Mouse (Mus musculus) cortical plate, adult 2 months (tissue): Measurements from ENCODE around the gene Gpank1. TPM values are rescaled to one million over a fixed set of nuclear protein-coding genes. Genes with fewer than 3 reads are reported as not detected.

Source experiments
- H3K27ac ChIP-seq: fragments of 200-500 bp; 2 replicates; pipeline ENCODE4 v1.5.1; 2012; ENCODE audit warnings: low read length, control low read depth, inconsistent platforms; ENCODE audit not compliant: insufficient read depth
- H3K4me1 ChIP-seq: fragments of 200-500 bp; 2 replicates; pipeline ENCODE4 v1.6.1; 2011; ENCODE audit warnings: low read length; ENCODE audit not compliant: control insufficient read depth, insufficient read depth
- H3K4me3 ChIP-seq: fragments of 200-500 bp; 2 replicates; pipeline ENCODE4 v1.5.1; 2011; ENCODE audit warnings: mild to moderate bottlenecking, low read length, control low read depth; ENCODE audit not compliant: insufficient read depth
- CTCF ChIP-seq: fragments of 200-500 bp; IDR thresholded peaks from 2 replicates; pipeline ENCODE4 v1.5.1; 2011; ENCODE audit warnings: mild to moderate bottlenecking, control low read depth, low read length; ENCODE audit not compliant: insufficient read depth; ENCODE audit errors: extremely low read depth
- POLR2A ChIP-seq: fragments of 200-500 bp; IDR thresholded peaks from 2 replicates; pipeline ENCODE4 v1.6.1; 2011; ENCODE audit warnings: mild to moderate bottlenecking, low read length, control low read depth; ENCODE audit not compliant: insufficient read depth; ENCODE audit errors: extremely low read depth
- polyA plus RNA-seq: library from polyadenylated mRNA; depleted of rRNA; stranded (reverse); fragments of >200 nt; gene quantifications from 2 replicates; pipeline ENCODE4 v1.2.3, GENCODE M21; 2012; rRNA removed

Gpank1 gene
- polyA plus RNA-seq, 1 experiment: 20.4 TPM

DNA sequence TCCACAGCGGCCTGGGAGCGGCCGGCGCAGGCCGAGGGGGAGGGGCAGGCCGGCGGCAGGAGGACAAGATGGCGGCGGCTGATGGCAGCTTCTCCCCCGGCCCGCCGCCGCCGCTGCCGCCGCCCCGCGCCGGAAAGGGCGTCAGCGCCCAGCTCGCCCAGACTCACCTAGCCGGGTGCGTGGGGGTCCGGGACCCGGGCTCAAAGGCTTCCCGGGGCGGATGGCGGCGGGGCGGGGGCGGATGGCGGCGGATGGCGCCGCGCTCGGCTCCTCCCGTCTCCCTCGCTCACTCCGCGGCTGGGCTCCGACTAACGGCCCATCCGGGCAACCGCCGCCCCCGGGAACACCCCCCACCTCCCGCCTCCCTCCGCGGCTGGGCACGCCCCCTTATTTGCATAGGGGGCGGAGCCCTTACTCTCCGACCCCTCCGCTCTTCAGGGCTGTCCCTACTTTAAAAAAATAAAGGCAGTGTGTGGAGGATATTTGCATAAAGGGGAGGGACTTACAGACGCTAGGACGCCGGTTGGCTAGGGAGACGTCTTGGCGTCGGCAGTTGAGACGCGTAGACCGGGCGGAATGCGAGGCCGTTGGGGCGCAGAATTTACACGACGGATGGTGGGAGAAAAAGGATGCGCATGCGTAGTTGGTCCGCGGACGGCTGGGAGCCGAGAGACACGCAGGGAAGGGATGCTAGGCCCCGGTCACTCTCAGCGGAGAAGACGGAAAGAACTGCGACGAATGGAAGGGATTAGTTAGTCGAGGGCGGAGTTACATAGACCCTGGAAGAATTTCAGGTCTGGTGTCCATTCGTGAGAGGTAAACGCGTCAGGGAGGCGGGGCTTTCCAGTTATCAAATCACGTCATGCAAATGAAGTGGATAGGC, 43.6 kb downstream of the Gpank1 start, which contains the start of gene Prrc2a:
Gene Prrc2a, minus strand, starts transcription at position 330 of the 883 bp plus-strand sequence.
- peaks cover 7% of the 10 kb centered on the region for H3K4me1 ChIP-seq
- TF ChIP-seq CTCF: no peak
- peak; percentile 96 for TF ChIP-seq POLR2A
- H3K27ac ChIP-seq: peak within 1 kb of the TSS; percentile 96
- H3K4me3 ChIP-seq: peak within 1 kb of the TSS; percentile 49

DNA sequence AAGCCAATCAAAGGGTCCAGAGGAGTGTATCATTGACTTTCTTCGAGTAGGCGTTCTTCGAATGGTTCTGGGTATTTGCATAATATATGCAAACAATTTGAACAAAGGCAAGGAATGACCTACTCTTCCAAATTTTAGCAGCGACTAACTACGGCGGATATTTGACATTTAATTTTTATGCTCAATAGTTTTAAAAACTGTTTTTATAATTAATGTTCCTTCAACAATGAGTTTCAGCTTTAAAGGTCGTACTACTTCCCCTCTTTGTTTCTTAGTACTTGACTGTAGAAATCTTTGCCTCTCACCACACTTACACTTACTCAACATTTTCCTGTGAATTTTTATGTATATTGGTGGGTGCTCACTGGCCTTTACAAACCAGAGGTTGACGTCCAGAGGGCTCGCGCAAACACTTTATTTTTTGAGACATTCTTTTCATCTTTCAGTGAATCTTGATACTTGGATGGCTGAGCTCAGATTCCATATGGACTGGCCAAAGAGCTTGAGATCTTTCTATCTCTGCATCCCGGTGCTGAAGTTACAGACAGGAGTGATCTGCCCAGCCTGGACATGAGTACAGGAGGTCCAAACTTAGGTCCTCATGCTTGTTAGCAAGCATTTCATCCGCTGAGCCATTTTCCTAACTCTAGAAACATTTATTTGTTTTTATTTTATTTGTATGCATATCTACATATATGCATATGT, 44.3 kb downstream of the Gpank1 start:
- H3K27ac ChIP-seq: peak overlapping the region; percentile 93; the same call in 1 of the 2 replicates
- peak overlapping the region; percentile 49 for H3K4me3 ChIP-seq
- peaks cover 7% of the 10 kb centered on the region for H3K4me1 ChIP-seq
- TF ChIP-seq POLR2A (no peak), CTCF (no peak)

DNA sequence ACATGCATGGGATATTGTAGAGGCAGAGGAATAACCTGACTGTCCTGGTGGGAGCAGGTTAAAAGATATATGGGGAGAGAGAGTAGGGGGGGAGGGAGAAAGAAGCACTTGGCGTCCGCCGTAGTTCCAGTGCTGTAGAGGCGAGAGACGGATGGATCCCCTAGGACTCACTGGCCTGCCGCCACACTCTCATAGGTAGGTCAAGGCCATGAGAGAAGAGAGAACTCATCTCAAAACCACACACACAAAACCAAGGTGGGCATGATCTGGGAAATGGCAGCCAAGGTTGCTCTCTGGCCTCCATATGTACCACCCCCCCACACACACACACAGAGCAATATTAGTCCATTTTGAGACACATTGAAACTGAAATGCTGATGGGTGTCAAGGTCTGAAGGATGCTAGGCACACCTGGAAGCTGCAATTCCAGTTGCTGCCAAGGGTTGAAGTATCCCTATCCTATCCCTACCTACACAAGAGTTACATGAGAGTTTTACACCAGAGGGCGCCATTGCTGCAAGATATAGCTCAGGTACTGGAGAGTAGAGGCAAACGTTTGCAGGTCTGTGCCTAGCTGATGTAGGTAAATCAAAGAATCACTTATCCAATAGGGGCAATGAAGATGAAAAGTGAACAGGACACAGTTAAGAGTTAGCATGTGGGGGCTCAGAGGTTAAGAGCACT, 45.2 kb downstream of the Gpank1 start:
- Histone ChIP-seq H3K4me1 (peaks cover 7% of the 10 kb centered on the region), H3K4me3 (no peak overlapping the region), H3K27ac (no peak overlapping the region)
- TF ChIP-seq POLR2A: no peak
- TF ChIP-seq CTCF: peak; percentile 62

DNA sequence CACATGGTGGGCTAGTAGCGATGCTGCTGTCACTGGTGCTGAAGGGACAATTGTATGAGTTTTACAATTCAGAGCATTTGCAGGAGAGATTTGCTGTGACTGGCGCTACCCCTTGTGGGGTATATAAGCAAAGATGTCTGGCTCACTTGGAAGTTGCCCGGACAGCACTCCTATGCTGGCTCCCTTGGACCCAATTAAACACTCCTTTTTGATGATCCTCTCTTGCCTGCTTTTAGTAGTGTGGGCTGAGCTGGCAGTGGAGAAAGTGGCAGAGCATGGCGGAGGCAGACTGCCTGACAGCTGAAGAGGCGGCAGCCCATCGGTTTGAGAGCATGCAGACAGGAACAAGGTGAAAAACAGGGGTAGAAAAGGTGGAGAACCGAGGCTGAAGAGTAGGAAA, 46.5 kb downstream of the Gpank1 start:
- no peak for TF ChIP-seq POLR2A
- TF ChIP-seq CTCF: no peak
- H3K4me1 ChIP-seq: peaks cover 5% of the 10 kb centered on the region; the same call in 1 of the 2 replicates
- no peak overlapping the region for H3K4me3 ChIP-seq
- no peak overlapping the region for H3K27ac ChIP-seq

DNA sequence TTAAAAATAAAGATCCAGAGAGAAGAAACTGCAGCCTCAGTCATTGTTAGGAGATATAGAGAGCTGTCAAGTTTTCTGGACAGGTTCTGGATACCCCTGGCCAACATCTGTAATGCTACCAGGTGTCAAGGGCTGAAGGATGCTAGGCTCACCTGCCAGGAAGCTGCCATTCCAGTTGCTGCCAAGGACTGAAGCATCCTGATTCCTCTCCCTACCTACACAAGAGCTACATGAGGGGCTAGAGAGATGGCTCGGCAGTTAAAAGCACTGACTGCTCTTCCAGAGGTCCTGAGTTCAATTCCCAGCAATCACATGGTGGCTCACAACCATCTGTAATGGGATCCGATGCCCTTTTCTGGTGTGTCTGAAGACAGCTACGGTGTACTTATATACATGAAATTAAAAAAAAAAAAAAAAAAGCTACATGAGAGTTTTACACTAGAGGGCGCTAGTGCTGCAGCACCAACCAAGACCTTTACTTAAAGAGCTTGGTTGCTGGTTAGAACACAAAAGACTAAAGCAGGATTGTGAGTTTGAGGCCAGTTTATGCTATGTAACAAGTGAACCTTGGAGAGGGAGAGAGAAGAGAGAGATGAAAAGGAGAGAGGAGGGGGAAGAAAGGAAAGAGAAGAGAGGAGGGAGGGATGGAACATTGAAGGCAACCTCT, 47.4 kb downstream of the Gpank1 start:
- Histone ChIP-seq H3K27ac (no peak overlapping the region), H3K4me1 (peaks cover 5% of the 10 kb centered on the region; the same call in 1 of the 2 replicates), H3K4me3 (no peak overlapping the region)
- peak; percentile 46; the same call in 1 of the 2 replicates for TF ChIP-seq CTCF
- TF ChIP-seq POLR2A: no peak

DNA sequence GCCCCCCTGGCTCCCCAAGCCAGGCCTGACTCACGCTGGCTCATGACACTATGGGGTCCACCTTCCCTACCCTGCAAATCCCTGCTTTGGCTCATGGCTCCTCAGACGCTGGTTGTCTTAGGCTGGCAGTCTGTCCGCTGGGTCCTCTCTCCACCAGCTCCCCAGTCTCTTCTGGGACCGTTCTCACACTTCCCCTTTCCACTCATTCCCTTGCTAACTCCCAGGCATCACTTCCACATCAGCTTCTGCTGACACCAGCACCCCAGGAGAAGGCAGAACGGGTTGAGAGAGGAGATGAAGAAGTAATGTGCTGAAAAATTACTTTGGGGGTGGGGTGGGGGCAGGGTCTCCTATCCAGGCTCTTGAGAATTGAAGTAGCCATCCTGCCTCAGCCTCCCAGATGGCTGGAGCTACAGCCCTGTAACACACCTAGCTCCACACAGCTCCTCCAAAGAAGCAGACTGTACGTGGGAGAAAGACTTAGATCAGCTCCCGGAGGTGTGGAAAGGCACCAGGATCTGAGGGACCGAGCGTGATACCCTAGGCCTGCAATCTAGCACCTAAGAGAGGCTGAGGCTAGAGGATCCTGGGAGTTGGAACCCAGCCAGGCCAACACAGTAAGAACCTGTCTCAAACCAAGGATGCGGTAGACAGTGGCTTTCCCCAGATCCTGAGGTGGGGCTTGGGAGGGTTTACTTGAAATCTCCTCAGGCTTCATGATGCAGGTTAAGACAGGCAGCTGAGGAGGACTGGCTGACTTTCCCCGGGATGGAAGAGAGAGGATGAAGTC, 51.4 kb downstream of the Gpank1 start:
- H3K27ac ChIP-seq: peak overlapping the region; percentile 75
- TF ChIP-seq CTCF (no peak), POLR2A (no peak)
- no peak overlapping the region for H3K4me3 ChIP-seq
- peaks cover 2% of the 10 kb centered on the region; the same call in 1 of the 2 replicates for H3K4me1 ChIP-seq

DNA sequence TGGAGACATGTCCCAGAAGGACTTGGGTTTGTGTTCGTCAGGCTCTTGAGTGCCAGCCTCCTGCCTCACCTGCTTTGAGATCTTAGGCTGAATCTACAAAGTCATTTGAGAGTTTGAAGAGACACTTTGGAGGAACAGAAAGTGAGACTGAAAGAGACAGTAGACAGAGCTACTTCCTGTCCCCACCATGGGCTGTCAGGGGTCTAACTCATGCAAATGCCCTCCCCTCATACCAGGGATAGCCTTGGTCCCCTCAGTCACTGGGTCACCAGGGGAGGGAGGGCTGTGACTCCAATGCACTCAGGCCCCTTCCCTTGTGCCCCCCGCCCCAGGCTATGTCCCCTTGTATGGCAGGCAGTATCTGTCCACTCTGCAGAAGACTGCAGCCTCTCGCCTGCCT, 52.1 kb downstream of the Gpank1 start:
- Histone ChIP-seq H3K4me3 (no peak overlapping the region), H3K27ac (no peak overlapping the region; the same call in 1 of the 2 replicates), H3K4me1 (peaks cover 2% of the 10 kb centered on the region; the same call in 1 of the 2 replicates)
- TF ChIP-seq CTCF: no peak
- no peak for TF ChIP-seq POLR2A

Other genes starting within 250 kb of the Gpank1 start
- gene Zbtb12, start 242.0 kb upstream of the Gpank1 start, polyA plus RNA-seq: 4.8 and 4.9 TPM in 2 replicates
- gene Gm20547, start 239.4 kb upstream of the Gpank1 start, polyA plus RNA-seq: 0.04 and 0.13 TPM in 2 replicates
- 3.2 and 3.4 TPM in 2 replicates for gene C2, start 223.2 kb upstream of the Gpank1 start, polyA plus RNA-seq
- 247 and 264 TPM in 2 replicates for gene Ehmt2, start 223.0 kb upstream of the Gpank1 start, polyA plus RNA-seq
- 0.46 and 0.49 TPM in 2 replicates for gene Slc44a4, start 207.0 kb upstream of the Gpank1 start, polyA plus RNA-seq
- gene Neu1, start 190.2 kb upstream of the Gpank1 start, polyA plus RNA-seq: 49.4 and 50.5 TPM in 2 replicates
- 8.4 and 11.6 TPM in 2 replicates for gene Hspa1b, start 162.2 kb upstream of the Gpank1 start, polyA plus RNA-seq
- gene Gm20481, start 151.5 kb upstream of the Gpank1 start, polyA plus RNA-seq: not detected in 2 replicates
- gene Hspa1a, start 149.3 kb upstream of the Gpank1 start, polyA plus RNA-seq: 12.0 and 14.0 TPM in 2 replicates
- 0.50 and 0.59 TPM in 2 replicates for gene Hspa1l, start 148.8 kb upstream of the Gpank1 start, polyA plus RNA-seq
- 36.9 and 37.2 TPM in 2 replicates for gene Lsm2, start 139.6 kb upstream of the Gpank1 start, polyA plus RNA-seq
- 43.7 and 46.6 TPM in 2 replicates for gene Vars, start 120.5 kb upstream of the Gpank1 start, polyA plus RNA-seq
- 0.29 and 0.36 TPM in 2 replicates for gene Vwa7, start 104.9 kb upstream of the Gpank1 start, polyA plus RNA-seq
- 0.94 and 0.96 TPM in 2 replicates for gene Sapcd1, start 93.4 kb upstream of the Gpank1 start, polyA plus RNA-seq
- 0.58 and 0.72 TPM in 2 replicates for gene Msh5, start 74.7 kb upstream of the Gpank1 start, polyA plus RNA-seq
- 18.4 and 18.7 TPM in 2 replicates for gene Clic1, start 71.5 kb upstream of the Gpank1 start, polyA plus RNA-seq
- gene Ddah2, start 62.4 kb upstream of the Gpank1 start, polyA plus RNA-seq: 25.1 and 26.8 TPM in 2 replicates
- gene Ly6g6c, start 56.1 kb upstream of the Gpank1 start, polyA plus RNA-seq: not detected in 2 replicates
- not detected in 2 replicates for gene Mpig6b, start 55.3 kb upstream of the Gpank1 start, polyA plus RNA-seq
- 4.8 and 5.5 TPM in 2 replicates for gene Ly6g6e, start 44.6 kb upstream of the Gpank1 start, polyA plus RNA-seq
- gene Ly6g6d, start 43.4 kb upstream of the Gpank1 start, polyA plus RNA-seq: 1.8 and 3.6 TPM in 2 replicates
- 0.44 and 1.1 TPM in 2 replicates for gene Ly6g6f, start 35.8 kb upstream of the Gpank1 start, polyA plus RNA-seq
- 147 and 159 TPM in 2 replicates for gene Abhd16a, start 32.2 kb upstream of the Gpank1 start, polyA plus RNA-seq
- gene Ly6g5c, start 13.2 kb upstream of the Gpank1 start, polyA plus RNA-seq: not detected in 2 replicates
- 0.91 and 1.3 TPM in 2 replicates for gene Ly6g5b, start 6.0 kb upstream of the Gpank1 start, polyA plus RNA-seq
- gene Csnk2b, start 598 bp downstream of the Gpank1 start, polyA plus RNA-seq: 191 and 200 TPM in 2 replicates
- 9.6 and 10.3 TPM in 2 replicates for gene D17H6S53E, start 4.9 kb downstream of the Gpank1 start, polyA plus RNA-seq
- 0.13 TPM in 2 replicates for gene Apom, start 10.6 kb downstream of the Gpank1 start, polyA plus RNA-seq
- gene Bag6, start 13.7 kb downstream of the Gpank1 start, polyA plus RNA-seq: 194 and 212 TPM in 2 replicates
- 269 and 273 TPM in 2 replicates for gene Prrc2a, start 43.4 kb downstream of the Gpank1 start, polyA plus RNA-seq
- 13.0 and 13.2 TPM in 2 replicates for gene Aif1, start 54.6 kb downstream of the Gpank1 start, polyA plus RNA-seq
- 18.9 and 20.2 TPM in 2 replicates for gene Lst1, start 67.0 kb downstream of the Gpank1 start, polyA plus RNA-seq
- 0.71 and 1.5 TPM in 2 replicates for gene Ltb, start 73.0 kb downstream of the Gpank1 start, polyA plus RNA-seq
- 0.06 and 0.11 TPM in 2 replicates for gene Tnf, start 80.6 kb downstream of the Gpank1 start, polyA plus RNA-seq
- 0.19 and 0.32 TPM in 2 replicates for gene Lta, start 83.9 kb downstream of the Gpank1 start, polyA plus RNA-seq
- gene Gm16181, start 99.4 kb downstream of the Gpank1 start, polyA plus RNA-seq: not detected in 2 replicates
- gene Atp6v1g2, start 112.2 kb downstream of the Gpank1 start, polyA plus RNA-seq: 765 and 777 TPM in 2 replicates
- 12.2 and 13.8 TPM in 2 replicates for gene Nfkbil1, start 114.3 kb downstream of the Gpank1 start, polyA plus RNA-seq
- 382 and 400 TPM in 2 replicates for gene Ddx39b, start 120.3 kb downstream of the Gpank1 start, polyA plus RNA-seq
- gene H2-D1, start 141.3 kb downstream of the Gpank1 start, polyA plus RNA-seq: 64.1 and 72.6 TPM in 2 replicates
- 0.68 and 0.88 TPM in 2 replicates for gene H2-Q1, start 198.9 kb downstream of the Gpank1 start, polyA plus RNA-seq
- gene H2-Q2, start 220.8 kb downstream of the Gpank1 start, polyA plus RNA-seq: 0.57 and 0.96 TPM in 2 replicates